Mouse (Mus musculus) neural tube, embryonic 12.5 days (tissue): ENCODE results near the gene Sytl2. TPM values are rescaled to one million over a fixed set of nuclear protein-coding genes. Genes with fewer than 3 reads are reported as not detected.

Source experiments
- ATAC-seq: fragments of 200-750 bp; cut with Nextera tagmentation; 2 replicates; pipeline ENCODE4 v1.8.0; 2017; ENCODE audit warnings: low read depth, mild to moderate bottlenecking, moderate TSS enrichment, moderate library complexity; ENCODE audit not compliant: low FRiP score
- H3K27ac ChIP-seq: fragments of 300-500 bp; sonication (generic); 2 replicates; pipeline ENCODE4 v1.5.1; 2016
- H3K27me3 ChIP-seq: fragments of 300-500 bp; sonication (generic); replicated peaks from 2 replicates; pipeline ENCODE4 v1.6.1; 2016; ENCODE audit warnings: mild to moderate bottlenecking
- H3K36me3 ChIP-seq: fragments of 300-500 bp; sonication (generic); 2 replicates; pipeline ENCODE4 v1.6.1; 2016; ENCODE audit warnings: mild to moderate bottlenecking
- H3K4me1 ChIP-seq: fragments of 300-500 bp; sonication (generic); 2 replicates; pipeline ENCODE4 v1.6.1; 2016
- H3K4me2 ChIP-seq: fragments of 300-500 bp; sonication (generic); replicated peaks from 2 replicates; pipeline ENCODE4 v1.6.1; 2016; ENCODE audit warnings: mild to moderate bottlenecking
- H3K4me3 ChIP-seq: fragments of 300-500 bp; sonication (generic); 2 replicates; pipeline ENCODE4 v1.5.1; 2016
- H3K9ac ChIP-seq: fragments of 300-500 bp; sonication (generic); 2 replicates; pipeline ENCODE4 v1.6.1; 2016; ENCODE audit warnings: mild to moderate bottlenecking
- H3K9me3 ChIP-seq: fragments of 300-500 bp; sonication (generic); 2 replicates; pipeline ENCODE4 v1.6.1; 2016; ENCODE audit warnings: mild to moderate bottlenecking
- WGBS: fragments of 180-500 bp; shearing (Covaris S2); methylation state at CpG from one replicate; pipeline ENCODE4 v1.1.7; 2016; 5-methylcytosine and 5-hydroxymethylcytosine counted together
- polyA plus RNA-seq: library from polyadenylated mRNA; unstranded; fragments of >200 nt; fragmentation: Nextera tagmentation; extraction: Ambion mirVana; gene quantifications from 2 replicates; pipeline ENCODE4 v1.2.1, GENCODE M21; 2016

The Sytl2 gene
- polyA plus RNA-seq, 1 experiment from 2014 or later = 5.8 TPM

- H3K4me3 ChIP-seq = no peak overlapping the region
- H3K9ac ChIP-seq = no peak overlapping the region
- no peaks in the 10 kb centered on the region for H3K27me3 ChIP-seq
- 66% methylated on average over 8 of the region's 8 CpGs for WGBS
- no peak overlapping the region for H3K27ac ChIP-seq
- no peaks in the 10 kb centered on the region for H3K4me1 ChIP-seq
- no peak for ATAC-seq
- no peaks in the 10 kb centered on the region for H3K9me3 ChIP-seq
- no peaks in the 10 kb centered on the region for H3K36me3 ChIP-seq
- H3K4me2 ChIP-seq = no peak overlapping the region
These were observed 21.2 kb upstream of the Sytl2 start for GRCm38 (mm10) chr7:90280878-90281277.

- Histone ChIP-seq H3K36me3 (no peaks in the 10 kb centered on the region), H3K27me3 (no peaks in the 10 kb centered on the region)
- no peak for ATAC-seq
These were observed 20.1 kb upstream of the Sytl2 start for GRCm38 (mm10) chr7:90281759-90282546.

GRCm38 (mm10) chr7:90282786-90283185 is 19.3 kb upstream of the Sytl2 start:
- no peak overlapping the region for H3K4me3 ChIP-seq
- H3K27ac ChIP-seq = no peak overlapping the region
- WGBS = 80% methylated on average over 1 of the region's 1 CpGs
- H3K4me1 ChIP-seq = no peaks in the 10 kb centered on the region
- no peaks in the 10 kb centered on the region for H3K27me3 ChIP-seq
- ATAC-seq = no peak
- no peaks in the 10 kb centered on the region for H3K36me3 ChIP-seq
- H3K4me2 ChIP-seq = no peak overlapping the region
- no peaks in the 10 kb centered on the region for H3K9me3 ChIP-seq
- no peak overlapping the region for H3K9ac ChIP-seq

More at GRCm38 (mm10) chr7:90281759-90282546, 20.1 kb upstream of the Sytl2 start:
- Histone ChIP-seq H3K9me3 (no peaks in the 10 kb centered on the region), H3K4me3 (no peak overlapping the region), H3K27ac (no peak overlapping the region), H3K4me1 (no peaks in the 10 kb centered on the region), H3K4me2 (no peak overlapping the region), H3K9ac (no peak overlapping the region)
- 87% methylated on average over 11 of the region's 11 CpGs for WGBS

- Histone ChIP-seq H3K27ac (no peak overlapping the region), H3K4me2 (no peak overlapping the region), H3K4me1 (no peaks in the 10 kb centered on the region), H3K36me3 (no peaks in the 10 kb centered on the region), H3K27me3 (no peaks in the 10 kb centered on the region), H3K9me3 (no peaks in the 10 kb centered on the region), H3K4me3 (no peak overlapping the region), H3K9ac (no peak overlapping the region)
- ATAC-seq = no peak
- WGBS = 74% methylated on average over 7 of the region's 7 CpGs
These were observed 17.3 kb upstream of the Sytl2 start for GRCm38 (mm10) chr7:90284793-90285192.

- no peak for ATAC-seq
- WGBS = 86% methylated on average over 6 of the region's 6 CpGs
These were observed 10.2 kb upstream of the Sytl2 start for GRCm38 (mm10) chr7:90291885-90292284.

GRCm38 (mm10) chr7:90302647-90303552 is 848 bp downstream of the Sytl2 start:
- WGBS = 3% methylated on average over 27 of the region's 27 CpGs
- Histone ChIP-seq H3K36me3 (no peaks in the 10 kb centered on the region), H3K4me1 (peaks cover 6% of the 10 kb centered on the region), H3K4me3 (peak overlapping the region; percentile 59), H3K9me3 (no peaks in the 10 kb centered on the region), H3K4me2 (peak overlapping the region; percentile 97), H3K9ac (peak overlapping the region; percentile 60), H3K27ac (no peak overlapping the region), H3K27me3 (peaks cover 22% of the 10 kb centered on the region)
- ATAC-seq = peak; percentile 62

More at GRCm38 (mm10) chr7:90291885-90292284, 10.2 kb upstream of the Sytl2 start:
- Histone ChIP-seq H3K4me1 (no peaks in the 10 kb centered on the region), H3K4me3 (no peak overlapping the region), H3K27ac (no peak overlapping the region), H3K4me2 (no peak overlapping the region), H3K36me3 (no peaks in the 10 kb centered on the region), H3K27me3 (no peaks in the 10 kb centered on the region), H3K9ac (no peak overlapping the region), H3K9me3 (no peaks in the 10 kb centered on the region)

GRCm38 (mm10) chr7:90306079-90306478 is 4.0 kb downstream of the Sytl2 start:
- 3% methylated on average over 3 of the region's 3 CpGs for WGBS
- Histone ChIP-seq H3K27me3 (peaks cover 19% of the 10 kb centered on the region), H3K36me3 (no peaks in the 10 kb centered on the region), H3K4me3 (no peak overlapping the region), H3K27ac (no peak overlapping the region), H3K9ac (no peak overlapping the region), H3K4me1 (peaks cover 6% of the 10 kb centered on the region), H3K9me3 (no peaks in the 10 kb centered on the region), H3K4me2 (no peak overlapping the region)
- no peak for ATAC-seq

- H3K9me3 ChIP-seq = no peaks in the 10 kb centered on the region
- H3K27me3 ChIP-seq = peaks cover 19% of the 10 kb centered on the region
- H3K4me2 ChIP-seq = no peak overlapping the region
- 86% methylated on average over 1 of the region's 1 CpGs for WGBS
- no peak overlapping the region for H3K27ac ChIP-seq
- H3K9ac ChIP-seq = no peak overlapping the region
- no peaks in the 10 kb centered on the region for H3K36me3 ChIP-seq
- ATAC-seq = no peak
- no peak overlapping the region for H3K4me3 ChIP-seq
- H3K4me1 ChIP-seq = peaks cover 6% of the 10 kb centered on the region
These were observed 4.9 kb downstream of the Sytl2 start for GRCm38 (mm10) chr7:90306968-90307367.

GRCm38 (mm10) chr7:90308003-90308402 is 6.0 kb downstream of the Sytl2 start:
- no peak overlapping the region for H3K9ac ChIP-seq
- H3K36me3 ChIP-seq = no peaks in the 10 kb centered on the region
- H3K27ac ChIP-seq = no peak overlapping the region
- peaks cover under 1% of the 10 kb centered on the region; the same call in 1 of the 2 replicates for H3K4me1 ChIP-seq
- H3K4me2 ChIP-seq = no peak overlapping the region
- no peak overlapping the region for H3K4me3 ChIP-seq
- no peak for ATAC-seq
- WGBS = 68% methylated on average over 6 of the region's 6 CpGs
- H3K9me3 ChIP-seq = no peaks in the 10 kb centered on the region
- H3K27me3 ChIP-seq = peaks cover 12% of the 10 kb centered on the region; the same call in 1 of the 2 replicates

- H3K27ac ChIP-seq = no peak overlapping the region
- no peak for ATAC-seq
- no peaks in the 10 kb centered on the region for H3K4me1 ChIP-seq
- no peak overlapping the region for H3K4me3 ChIP-seq
- H3K36me3 ChIP-seq = no peaks in the 10 kb centered on the region
- H3K9ac ChIP-seq = no peak overlapping the region
- H3K4me2 ChIP-seq = no peak overlapping the region
- WGBS = 74% methylated on average over 7 of the region's 7 CpGs
- H3K9me3 ChIP-seq = no peaks in the 10 kb centered on the region
- H3K27me3 ChIP-seq = no peaks in the 10 kb centered on the region
These were observed 10.3 kb downstream of the Sytl2 start for GRCm38 (mm10) chr7:90312151-90312883.

GRCm38 (mm10) chr7:90313421-90313820 is 11.4 kb downstream of the Sytl2 start:
- Histone ChIP-seq H3K36me3 (no peaks in the 10 kb centered on the region), H3K9ac (no peak overlapping the region), H3K4me2 (no peak overlapping the region), H3K27ac (no peak overlapping the region), H3K4me3 (no peak overlapping the region), H3K27me3 (no peaks in the 10 kb centered on the region), H3K4me1 (no peaks in the 10 kb centered on the region), H3K9me3 (no peaks in the 10 kb centered on the region)
- no peak for ATAC-seq
- 83% methylated on average over 3 of the region's 3 CpGs for WGBS

GRCm38 (mm10) chr7:90316823-90317222 is 14.8 kb downstream of the Sytl2 start:
- Histone ChIP-seq H3K4me3 (no peak overlapping the region), H3K36me3 (no peaks in the 10 kb centered on the region), H3K27ac (no peak overlapping the region), H3K4me1 (no peaks in the 10 kb centered on the region), H3K9ac (no peak overlapping the region), H3K27me3 (no peaks in the 10 kb centered on the region), H3K4me2 (no peak overlapping the region), H3K9me3 (no peaks in the 10 kb centered on the region)
- no peak for ATAC-seq
- WGBS = 91% methylated on average over 2 of the region's 2 CpGs
